7 mouse cellular contexts compared by ENCODE assay signal in the genomic region with DNA sequence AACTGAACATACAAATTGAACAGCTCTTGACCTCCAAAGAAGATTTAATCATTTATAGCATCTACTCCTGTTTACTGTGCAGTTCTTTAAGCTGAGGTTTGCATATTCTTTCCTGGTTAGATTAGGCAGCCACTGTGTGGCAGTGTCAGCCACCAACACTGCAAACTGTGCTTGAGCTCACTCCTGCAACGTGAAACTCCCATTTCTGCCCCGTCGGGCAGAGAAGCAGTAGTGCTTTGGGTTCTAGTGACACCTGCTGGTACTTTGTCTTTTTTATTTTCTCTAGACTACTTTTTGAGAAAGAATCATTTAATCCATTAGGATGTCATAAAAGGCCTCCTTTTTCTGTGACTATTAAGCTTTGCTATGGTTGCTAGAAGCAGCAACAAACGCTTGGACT.
DNase-seq lines count a peak whose midpoint lies in the region; ATAC-seq lines count a peak whose summit lies in the region.

No protein-coding gene starts in this region.

- H3K4me1 ChIP-seq in kidney, embryonic 16.5 days (ENCODE audit: insufficient read depth, low read length): no peaks in the 10 kb centered on the region

- peak; percentile 27 for DNase-seq in urinary bladder, adult 2 months (ENCODE audit: low spot score)
- DNase-seq in urinary bladder, postnatal 10 days (ENCODE audit: low spot score): no peak
- peak; percentile 26 for DNase-seq in cerebellum, adult 11 months
- peak; percentile 23 to 40 for DNase-seq in frontal cortex, postnatal 14 days (ENCODE audit: low spot score in 2 of 2)
- DNase-seq in lung, adult 18-20 months: peak; percentile 45 to 72
- DNase-seq in right cerebral cortex, adult 2 months (ENCODE audit: low spot score in 2 of 2): peak; percentile 56 to 57

- H3K36me3 ChIP-seq in kidney, embryonic 16.5 days (ENCODE audit: insufficient read depth, low read length): peaks cover 7% of the 10 kb centered on the region

- H3K4me2 ChIP-seq in kidney, embryonic 16.5 days (replicated peaks; ENCODE audit: low read depth, low read length): no peak overlapping the region

- H3K27me3 ChIP-seq in kidney, embryonic 16.5 days (ENCODE audit: insufficient read depth, low read length): no peaks in the 10 kb centered on the region

- H3K4me3 ChIP-seq in kidney, embryonic 16.5 days (ENCODE audit: low read length): no peak overlapping the region

- no peak overlapping the region for H3K9ac ChIP-seq in kidney, embryonic 16.5 days (replicated peaks; ENCODE audit: low read length)

- H3K9me3 ChIP-seq in kidney, embryonic 16.5 days (ENCODE audit: low read length): no peaks in the 10 kb centered on the region

- WGBS in kidney, embryonic 16.5 days: 23% methylated on average over 4 of the region's 4 CpGs

- peak; percentile 91 for ATAC-seq in kidney, embryonic 16.5 days (ENCODE audit: low FRiP score, low TSS enrichment)

- no peak overlapping the region for H3K27ac ChIP-seq in kidney, embryonic 16.5 days (ENCODE audit: low read length)
